Mouse (Mus musculus): ENCODE measurements around the gene Mmp15. TPM values are rescaled to one million over a fixed set of nuclear protein-coding genes. Genes with fewer than 3 reads are reported as not detected.

Gene Mmp15
- polyA plus RNA-seq, 1 experiment = 8.0 TPM

- H3K27ac ChIP-seq (ENCODE audit: insufficient read depth, low read length) = no peak overlapping the region
- H3K9me3 ChIP-seq (replicated peaks; ENCODE audit: control insufficient read depth, insufficient read depth, low read length, poor library complexity, severe bottlenecking) = no peaks in the 10 kb centered on the region
- TF ChIP-seq EP300 (IDR thresholded peaks at IDR 0.05; ENCODE audit: insufficient read depth, low read depth, low read length) (no peak), CTCF (IDR thresholded peaks at IDR 0.05; ENCODE audit: low read depth, low read length) (no peak), POLR2A (IDR thresholded peaks at IDR 0.05; ENCODE audit: insufficient read depth, low read length) (no peak)
- no peak overlapping the region for H3K4me3 ChIP-seq (ENCODE audit: low read depth, low read length)
- no peak overlapping the region for H3K9ac ChIP-seq (ENCODE audit: low read depth, poor library complexity, severe bottlenecking)
- H3K4me1 ChIP-seq (ENCODE audit: control insufficient read depth, insufficient read depth, low read length) = no peaks in the 10 kb centered on the region
- H3K36me3 ChIP-seq (ENCODE audit: control insufficient read depth, insufficient read depth, low read length, poor library complexity, severe bottlenecking) = no peaks in the 10 kb centered on the region
- no peaks in the 10 kb centered on the region for H3K27me3 ChIP-seq (ENCODE audit: control insufficient read depth, insufficient read depth, low read length, poor library complexity, severe bottlenecking)
These were observed 35.2 kb downstream of the Mmp15 start for GRCm38 (mm10) chr8:95387221-95387620.

DNA sequence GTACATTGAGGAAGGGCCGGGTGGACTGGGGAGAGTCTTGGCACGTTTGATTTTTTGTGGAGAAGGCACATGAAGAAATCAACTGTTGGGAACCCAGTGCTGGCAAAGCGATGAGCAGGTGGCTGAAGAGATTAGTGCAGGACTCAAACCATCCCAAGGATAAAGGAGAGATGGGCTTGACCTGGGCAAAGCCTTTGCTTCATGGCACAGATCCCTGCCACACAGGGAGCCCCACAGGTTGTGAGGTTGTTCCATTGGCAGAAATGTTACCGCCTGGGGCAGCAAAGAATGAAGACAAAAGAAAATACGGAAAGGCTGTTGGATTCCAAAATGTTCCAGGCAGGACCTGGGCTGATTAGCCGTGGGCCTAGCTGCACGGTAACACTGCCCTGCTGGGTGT lies 35.9 kb downstream of the Mmp15 start:
- TF ChIP-seq CTCF (IDR thresholded peaks at IDR 0.05; ENCODE audit: low read depth, low read length) (no peak), EP300 (IDR thresholded peaks at IDR 0.05; ENCODE audit: insufficient read depth, low read depth, low read length) (no peak), POLR2A (IDR thresholded peaks at IDR 0.05; ENCODE audit: insufficient read depth, low read length) (no peak)
- H3K36me3 ChIP-seq (ENCODE audit: control insufficient read depth, insufficient read depth, low read length, poor library complexity, severe bottlenecking) = no peaks in the 10 kb centered on the region

DNA sequence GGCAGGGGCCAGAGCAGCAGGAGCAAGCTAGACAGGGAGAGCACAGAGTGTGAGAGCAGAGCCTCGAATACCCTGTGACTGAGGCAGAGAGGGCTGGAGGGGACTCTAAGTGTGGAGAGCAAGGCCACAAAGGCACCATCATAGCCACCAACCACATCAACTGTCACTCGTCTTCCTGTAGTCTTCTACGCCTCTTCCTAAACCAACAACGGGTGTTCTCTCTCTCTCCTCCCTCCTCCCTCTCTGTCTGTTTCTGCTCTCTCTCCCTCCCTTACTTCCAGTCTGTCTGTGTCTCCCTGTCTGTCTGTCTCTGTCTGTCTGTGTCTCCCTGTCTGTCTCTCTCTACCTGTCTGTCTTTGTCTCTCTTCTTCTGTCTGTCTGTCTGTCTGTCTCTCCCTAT lies 38.2 kb downstream of the Mmp15 start:
- Histone ChIP-seq H3K4me1 (ENCODE audit: control insufficient read depth, insufficient read depth, low read length) (peaks cover 2% of the 10 kb centered on the region), H3K9me3 (replicated peaks; ENCODE audit: control insufficient read depth, insufficient read depth, low read length, poor library complexity, severe bottlenecking) (no peaks in the 10 kb centered on the region), H3K4me3 (ENCODE audit: low read depth, low read length) (no peak overlapping the region), H3K36me3 (ENCODE audit: control insufficient read depth, insufficient read depth, low read length, poor library complexity, severe bottlenecking) (no peaks in the 10 kb centered on the region), H3K27ac (ENCODE audit: insufficient read depth, low read length) (no peak overlapping the region), H3K9ac (ENCODE audit: low read depth, poor library complexity, severe bottlenecking) (no peak overlapping the region), H3K27me3 (ENCODE audit: control insufficient read depth, insufficient read depth, low read length, poor library complexity, severe bottlenecking) (no peaks in the 10 kb centered on the region)
- no peak for TF ChIP-seq POLR2A (IDR thresholded peaks at IDR 0.05; ENCODE audit: insufficient read depth, low read length)
- TF ChIP-seq EP300 (IDR thresholded peaks at IDR 0.05; ENCODE audit: insufficient read depth, low read depth, low read length) = no peak
- TF ChIP-seq CTCF (IDR thresholded peaks at IDR 0.05; ENCODE audit: low read depth, low read length) = no peak

More for the DNA sequence above, 35.9 kb downstream of the Mmp15 start:
- Histone ChIP-seq H3K4me3 (ENCODE audit: low read depth, low read length) (no peak overlapping the region), H3K9ac (ENCODE audit: low read depth, poor library complexity, severe bottlenecking) (no peak overlapping the region), H3K27ac (ENCODE audit: insufficient read depth, low read length) (no peak overlapping the region), H3K27me3 (ENCODE audit: control insufficient read depth, insufficient read depth, low read length, poor library complexity, severe bottlenecking) (no peaks in the 10 kb centered on the region), H3K9me3 (replicated peaks; ENCODE audit: control insufficient read depth, insufficient read depth, low read length, poor library complexity, severe bottlenecking) (no peaks in the 10 kb centered on the region), H3K4me1 (ENCODE audit: control insufficient read depth, insufficient read depth, low read length) (no peaks in the 10 kb centered on the region)

GRCm38 (mm10) chr8:95391101-95391500 lies 39.0 kb downstream of the Mmp15 start:
- TF ChIP-seq EP300 (IDR thresholded peaks at IDR 0.05; ENCODE audit: insufficient read depth, low read depth, low read length) (no peak), POLR2A (IDR thresholded peaks at IDR 0.05; ENCODE audit: insufficient read depth, low read length) (no peak), CTCF (IDR thresholded peaks at IDR 0.05; ENCODE audit: low read depth, low read length) (no peak)
- H3K4me3 ChIP-seq (ENCODE audit: low read depth, low read length) = no peak overlapping the region
- no peak overlapping the region for H3K27ac ChIP-seq (ENCODE audit: insufficient read depth, low read length)
- H3K4me1 ChIP-seq (ENCODE audit: control insufficient read depth, insufficient read depth, low read length) = peaks cover 4% of the 10 kb centered on the region
- H3K9me3 ChIP-seq (replicated peaks; ENCODE audit: control insufficient read depth, insufficient read depth, low read length, poor library complexity, severe bottlenecking) = no peaks in the 10 kb centered on the region
- H3K9ac ChIP-seq (ENCODE audit: low read depth, poor library complexity, severe bottlenecking) = no peak overlapping the region
- no peaks in the 10 kb centered on the region for H3K27me3 ChIP-seq (ENCODE audit: control insufficient read depth, insufficient read depth, low read length, poor library complexity, severe bottlenecking)
- no peaks in the 10 kb centered on the region for H3K36me3 ChIP-seq (ENCODE audit: control insufficient read depth, insufficient read depth, low read length, poor library complexity, severe bottlenecking)

- TF ChIP-seq POLR2A (IDR thresholded peaks at IDR 0.05; ENCODE audit: insufficient read depth, low read length) (no peak), CTCF (IDR thresholded peaks at IDR 0.05; ENCODE audit: low read depth, low read length) (no peak), EP300 (IDR thresholded peaks at IDR 0.05; ENCODE audit: insufficient read depth, low read depth, low read length) (no peak)
- H3K9me3 ChIP-seq (replicated peaks; ENCODE audit: control insufficient read depth, insufficient read depth, low read length, poor library complexity, severe bottlenecking) = no peaks in the 10 kb centered on the region
- no peak overlapping the region for H3K27ac ChIP-seq (ENCODE audit: insufficient read depth, low read length)
- no peak overlapping the region for H3K9ac ChIP-seq (ENCODE audit: low read depth, poor library complexity, severe bottlenecking)
- H3K4me3 ChIP-seq (ENCODE audit: low read depth, low read length) = no peak overlapping the region
- no peaks in the 10 kb centered on the region for H3K27me3 ChIP-seq (ENCODE audit: control insufficient read depth, insufficient read depth, low read length, poor library complexity, severe bottlenecking)
- H3K4me1 ChIP-seq (ENCODE audit: control insufficient read depth, insufficient read depth, low read length) = peaks cover 4% of the 10 kb centered on the region
- H3K36me3 ChIP-seq (ENCODE audit: control insufficient read depth, insufficient read depth, low read length, poor library complexity, severe bottlenecking) = no peaks in the 10 kb centered on the region
These were observed 40.5 kb downstream of the Mmp15 start for GRCm38 (mm10) chr8:95392604-95393003.

- Histone ChIP-seq H3K9me3 (replicated peaks; ENCODE audit: control insufficient read depth, insufficient read depth, low read length, poor library complexity, severe bottlenecking) (no peaks in the 10 kb centered on the region), H3K36me3 (ENCODE audit: control insufficient read depth, insufficient read depth, low read length, poor library complexity, severe bottlenecking) (no peaks in the 10 kb centered on the region), H3K4me3 (ENCODE audit: low read depth, low read length) (peak overlapping the region; percentile 25), H3K27ac (ENCODE audit: insufficient read depth, low read length) (no peak overlapping the region), H3K9ac (ENCODE audit: low read depth, poor library complexity, severe bottlenecking) (peak overlapping the region; percentile 30), H3K4me1 (ENCODE audit: control insufficient read depth, insufficient read depth, low read length) (peaks cover 4% of the 10 kb centered on the region), H3K27me3 (ENCODE audit: control insufficient read depth, insufficient read depth, low read length, poor library complexity, severe bottlenecking) (no peaks in the 10 kb centered on the region)
- TF ChIP-seq EP300 (IDR thresholded peaks at IDR 0.05; ENCODE audit: insufficient read depth, low read depth, low read length) (0 out of 2 replicates have a peak, but pooled peaks have one; percentile 18), CTCF (IDR thresholded peaks at IDR 0.05; ENCODE audit: low read depth, low read length) (no peak), POLR2A (IDR thresholded peaks at IDR 0.05; ENCODE audit: insufficient read depth, low read length) (no peak)
These were observed 43.3 kb downstream of the Mmp15 start for GRCm38 (mm10) chr8:95395186-95395918.
